Mouse (Mus musculus) lung, embryonic 16.5 days (tissue): ENCODE data around the gene Cxadr. TPM values are rescaled to one million over a fixed set of nuclear protein-coding genes. Genes with fewer than 3 reads are reported as not detected.
A peak's percentile ranks its signal among the peaks of the same experiment; 100 is the strongest.

Experiments used
- ATAC-seq: fragments of 200-750 bp; cut with Nextera tagmentation; 2 replicates; pipeline ENCODE4 v1.8.0; 2017; ENCODE audit warnings: low read depth, mild to moderate bottlenecking, moderate library complexity
- H3K27ac ChIP-seq: fragments of 300-500 bp; sonication (generic); 2 replicates; pipeline ENCODE4 v1.5.1; 2014; ENCODE audit warnings: mild to moderate bottlenecking, control low read depth, low read length
- H3K27me3 ChIP-seq: fragments of 300-500 bp; sonication (generic); 2 replicates; pipeline ENCODE4 v1.6.1; 2014; ENCODE audit warnings: low read depth, low read length, mixed read lengths; ENCODE audit not compliant: control insufficient read depth, insufficient read depth
- H3K36me3 ChIP-seq: fragments of 300-500 bp; sonication (generic); 2 replicates; pipeline ENCODE4 v1.6.1; 2014; ENCODE audit warnings: low read length; ENCODE audit not compliant: control insufficient read depth, insufficient read depth
- H3K4me1 ChIP-seq: fragments of 300-500 bp; sonication (generic); replicated peaks from 2 replicates; pipeline ENCODE4 v1.6.1; 2014; ENCODE audit warnings: low read length, mixed read lengths; ENCODE audit not compliant: control insufficient read depth, insufficient read depth
- H3K4me2 ChIP-seq: fragments of 300-500 bp; sonication (generic); 2 replicates; pipeline ENCODE4 v1.6.1; 2014; ENCODE audit warnings: low read depth, low read length, control low read depth
- H3K4me3 ChIP-seq: fragments of 300-500 bp; sonication (generic); 2 replicates; pipeline ENCODE4 v1.5.1; 2014; ENCODE audit warnings: mild to moderate bottlenecking, low read length, control low read depth
- H3K9ac ChIP-seq: fragments of 300-500 bp; sonication (generic); 2 replicates; pipeline ENCODE4 v1.6.1; 2014; ENCODE audit warnings: low read length, control low read depth
- H3K9me3 ChIP-seq: fragments of 300-500 bp; sonication (generic); 2 replicates; pipeline ENCODE4 v1.6.1; 2016; ENCODE audit warnings: low read length; ENCODE audit not compliant: control insufficient read depth
- WGBS: fragments of 180-500 bp; shearing (Covaris S2); extraction: QIAGEN DNeasy Blood & Tissue Kit; methylation state at CpG from one replicate; pipeline ENCODE4 v1.1.7; 2014; 5-methylcytosine and 5-hydroxymethylcytosine counted together
- polyA plus RNA-seq: library from polyadenylated mRNA; unstranded; fragments of >200 nt; fragmentation: Nextera tagmentation; extraction: Ambion mirVana; gene quantifications from 2 replicates; pipeline ENCODE4 v1.2.1, GENCODE M21; 2015

Gene Cxadr
- polyA plus RNA-seq, 1 experiment from 2014 or later, result 35.3 TPM

- WGBS, result 29% methylated on average over 7 of the region's 7 CpGs
- H3K27ac ChIP-seq, result no peak overlapping the region
- no peak overlapping the region for H3K4me2 ChIP-seq
- H3K27me3 ChIP-seq, result no peaks in the 10 kb centered on the region
- H3K9ac ChIP-seq, result no peak overlapping the region
- peak; percentile 37; the same call in 1 of the 2 replicates for ATAC-seq
- no peak overlapping the region for H3K4me3 ChIP-seq
- no peaks in the 10 kb centered on the region for H3K9me3 ChIP-seq
- H3K36me3 ChIP-seq, result no peaks in the 10 kb centered on the region
- peaks cover 18% of the 10 kb centered on the region for H3K4me1 ChIP-seq
Observed at GRCm38 (mm10) chr16:78317960-78318359, 16.7 kb downstream of the Cxadr start.

- Histone ChIP-seq H3K4me3 (no peak overlapping the region), H3K27ac (no peak overlapping the region), H3K9me3 (no peaks in the 10 kb centered on the region), H3K4me2 (no peak overlapping the region), H3K4me1 (peaks cover 13% of the 10 kb centered on the region), H3K36me3 (no peaks in the 10 kb centered on the region), H3K27me3 (no peaks in the 10 kb centered on the region), H3K9ac (no peak overlapping the region)
- ATAC-seq, result no peak
- WGBS, result 73% methylated on average over 7 of the region's 7 CpGs
Observed at GRCm38 (mm10) chr16:78319711-78320110, 18.4 kb downstream of the Cxadr start.

DNA sequence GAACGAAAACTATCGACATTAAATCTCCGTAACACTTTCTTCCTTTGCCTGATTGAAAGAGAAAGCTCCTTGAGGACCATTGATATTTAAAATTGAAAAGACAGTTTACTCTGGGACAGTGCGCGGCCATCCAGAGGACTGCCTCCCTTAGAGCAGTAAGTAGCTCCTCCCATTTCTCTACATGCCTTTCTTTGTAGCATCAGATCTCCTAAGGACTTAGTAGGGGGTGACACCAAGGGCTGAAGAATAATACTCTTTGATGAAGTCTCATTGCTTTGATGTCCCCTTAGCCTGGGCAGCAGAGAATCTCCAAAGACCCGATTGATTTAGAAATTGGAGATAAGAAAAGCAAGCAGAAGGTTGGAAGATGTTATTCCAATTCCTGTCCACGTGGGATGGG lies 20.3 kb downstream of the Cxadr start:
- H3K27ac ChIP-seq, result no peak overlapping the region
- H3K4me3 ChIP-seq, result no peak overlapping the region
- no peaks in the 10 kb centered on the region for H3K36me3 ChIP-seq
- 15% methylated on average over 7 of the region's 7 CpGs for WGBS
- H3K27me3 ChIP-seq, result no peaks in the 10 kb centered on the region
- no peak overlapping the region for H3K9ac ChIP-seq
- no peaks in the 10 kb centered on the region for H3K9me3 ChIP-seq
- ATAC-seq, result no peak
- H3K4me2 ChIP-seq, result peak overlapping the region; percentile 31; the same call in 1 of the 2 replicates
- peaks cover 13% of the 10 kb centered on the region for H3K4me1 ChIP-seq

- H3K27ac ChIP-seq, result no peak overlapping the region
- H3K4me3 ChIP-seq, result no peak overlapping the region
- H3K4me2 ChIP-seq, result no peak overlapping the region
- 16% methylated on average over 7 of the region's 7 CpGs for WGBS
- H3K9ac ChIP-seq, result no peak overlapping the region
- peaks cover 13% of the 10 kb centered on the region for H3K4me1 ChIP-seq
- ATAC-seq, result no peak
- H3K27me3 ChIP-seq, result no peaks in the 10 kb centered on the region
- no peaks in the 10 kb centered on the region for H3K9me3 ChIP-seq
- H3K36me3 ChIP-seq, result no peaks in the 10 kb centered on the region
Observed at GRCm38 (mm10) chr16:78322140-78322539, 20.9 kb downstream of the Cxadr start.

GRCm38 (mm10) chr16:78325972-78326848 lies 24.9 kb downstream of the Cxadr start:
- ATAC-seq, result peak; percentile 83
- peak overlapping the region; percentile 37 for H3K4me2 ChIP-seq
- H3K9me3 ChIP-seq, result no peaks in the 10 kb centered on the region
- peak overlapping the region; percentile 29; the same call in 1 of the 2 replicates for H3K27ac ChIP-seq
- H3K4me3 ChIP-seq, result peak overlapping the region; percentile 24
- H3K4me1 ChIP-seq, result peaks cover 13% of the 10 kb centered on the region
- no peak overlapping the region for H3K9ac ChIP-seq
- 48% methylated on average over 27 of the region's 27 CpGs for WGBS
- peaks cover 3% of the 10 kb centered on the region; the same call in 1 of the 2 replicates for H3K36me3 ChIP-seq
- H3K27me3 ChIP-seq, result no peaks in the 10 kb centered on the region

GRCm38 (mm10) chr16:78327562-78327961 lies 26.3 kb downstream of the Cxadr start:
- no peak overlapping the region for H3K9ac ChIP-seq
- peaks cover 4% of the 10 kb centered on the region for H3K36me3 ChIP-seq
- peaks cover 1% of the 10 kb centered on the region; the same call in 1 of the 2 replicates for H3K4me1 ChIP-seq
- no peaks in the 10 kb centered on the region for H3K27me3 ChIP-seq
- H3K4me3 ChIP-seq, result no peak overlapping the region
- H3K9me3 ChIP-seq, result no peaks in the 10 kb centered on the region
- H3K4me2 ChIP-seq, result no peak overlapping the region
- WGBS, result 84% methylated on average over 7 of the region's 7 CpGs
- H3K27ac ChIP-seq, result no peak overlapping the region
- ATAC-seq, result no peak

DNA sequence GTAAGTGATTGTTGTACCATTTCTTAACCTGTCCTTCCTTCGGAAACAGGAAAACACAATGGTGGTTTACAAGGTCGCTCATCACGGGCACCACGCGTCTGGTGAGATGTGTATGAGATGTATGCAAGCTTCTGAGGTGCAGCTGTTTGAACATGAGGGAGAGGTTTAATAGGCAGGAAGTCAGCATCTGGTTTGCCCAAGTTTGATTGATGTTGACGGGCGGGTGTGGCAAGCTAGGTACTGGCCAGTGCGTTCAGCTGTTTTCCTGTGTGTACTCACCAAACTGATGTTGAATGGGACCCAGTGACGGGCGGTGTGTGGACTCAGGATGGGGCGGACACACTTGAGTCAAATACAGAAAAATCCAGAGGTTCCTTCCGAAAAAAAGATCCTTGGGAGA lies 26.7 kb downstream of the Cxadr start:
- H3K27me3 ChIP-seq, result no peaks in the 10 kb centered on the region
- H3K9ac ChIP-seq, result no peak overlapping the region
- peaks cover 9% of the 10 kb centered on the region for H3K36me3 ChIP-seq
- H3K27ac ChIP-seq, result no peak overlapping the region
- WGBS, result 81% methylated on average over 12 of the region's 12 CpGs
- no peak overlapping the region for H3K4me3 ChIP-seq
- no peaks in the 10 kb centered on the region for H3K9me3 ChIP-seq
- no peak overlapping the region for H3K4me2 ChIP-seq
- ATAC-seq, result no peak
- no peaks in the 10 kb centered on the region for H3K4me1 ChIP-seq

DNA sequence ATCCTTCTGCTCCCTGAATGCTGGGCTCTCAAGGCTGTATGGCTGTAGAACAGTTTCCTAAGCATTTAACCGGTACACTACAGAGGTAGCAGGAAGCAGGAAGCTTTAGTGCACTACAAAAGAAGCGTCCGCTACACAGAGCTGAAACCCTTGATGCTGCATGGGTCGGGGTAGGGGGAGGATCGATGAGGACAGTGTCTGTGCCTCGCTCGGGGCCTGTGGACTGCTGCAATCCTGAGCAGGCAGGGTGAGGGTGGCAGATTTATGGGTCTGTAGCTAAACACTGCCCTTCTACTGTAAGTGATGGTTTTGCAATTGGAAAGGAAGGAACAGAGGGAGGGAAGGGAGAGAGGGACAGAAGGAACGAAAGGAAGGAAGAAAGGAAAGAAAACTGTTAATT lies 35.9 kb downstream of the Cxadr start:
- WGBS, result 49% methylated on average over 8 of the region's 8 CpGs
- Histone ChIP-seq H3K9ac (no peak overlapping the region), H3K4me1 (no peaks in the 10 kb centered on the region), H3K4me3 (no peak overlapping the region), H3K9me3 (no peaks in the 10 kb centered on the region), H3K27me3 (no peaks in the 10 kb centered on the region), H3K27ac (no peak overlapping the region), H3K4me2 (no peak overlapping the region), H3K36me3 (peaks cover 11% of the 10 kb centered on the region)
- no peak for ATAC-seq

- Histone ChIP-seq H3K27me3 (no peaks in the 10 kb centered on the region), H3K9me3 (no peaks in the 10 kb centered on the region), H3K9ac (no peak overlapping the region), H3K36me3 (no peaks in the 10 kb centered on the region), H3K4me2 (no peak overlapping the region), H3K27ac (no peak overlapping the region), H3K4me1 (peaks cover 15% of the 10 kb centered on the region), H3K4me3 (no peak overlapping the region)
- ATAC-seq, result no peak
- 76% methylated on average over 4 of the region's 4 CpGs for WGBS
Observed at GRCm38 (mm10) chr16:78341356-78341755, 40.1 kb downstream of the Cxadr start.
